Mouse (Mus musculus): ENCODE data around the gene Krtap29-1. TPM values are rescaled to one million over a fixed set of nuclear protein-coding genes. Genes with fewer than 3 reads are reported as not detected.

Krtap29-1 gene
- total RNA-seq (2023), result not detected in 2 replicates

DNA sequence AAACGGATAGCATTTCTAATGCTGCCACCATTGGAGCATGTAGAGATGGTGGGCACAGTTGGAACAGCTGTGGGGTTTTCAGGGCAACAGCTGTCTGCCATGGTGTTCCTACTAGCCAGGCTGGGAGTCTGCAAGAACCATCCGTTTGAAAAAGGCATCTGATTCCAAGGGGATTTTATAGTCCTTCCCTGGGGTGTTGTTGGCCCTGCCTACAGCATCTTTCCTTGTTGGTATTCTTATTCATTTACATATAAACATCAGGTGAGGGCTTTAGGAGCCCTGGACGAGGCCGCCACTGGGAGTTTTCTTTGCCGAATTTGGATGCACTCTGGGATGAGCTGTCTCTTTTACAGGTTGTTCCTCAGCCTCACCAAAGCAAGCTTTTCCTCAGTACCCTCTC lies at the start of gene Krtap29-1:
Gene Krtap29-1, minus strand, starts transcription at position 101 of the 400 bp plus-strand sequence.

DNA sequence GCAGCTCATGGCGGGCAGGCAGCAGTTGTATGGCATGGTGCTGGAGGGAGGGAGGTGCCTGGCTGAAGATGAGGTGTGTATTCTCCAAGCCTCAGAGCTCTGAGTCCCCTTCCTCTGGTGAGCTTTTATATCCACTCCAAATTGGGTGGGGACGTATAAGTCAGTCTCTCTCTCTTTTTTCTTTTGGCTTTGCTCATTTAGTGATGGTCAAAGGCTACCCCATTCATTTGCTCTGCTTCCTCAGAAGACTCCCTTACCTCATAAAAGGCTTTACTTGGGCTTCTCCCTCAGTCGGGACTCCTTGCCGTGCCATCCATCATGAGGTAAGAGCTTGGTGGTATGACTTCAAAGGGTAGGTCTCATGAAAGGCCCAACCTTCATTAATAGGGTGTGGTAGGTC lies 37.3 kb upstream of the Krtap29-1 start, which contains the start of gene Krt33a:
Gene Krt33a, minus strand, starts transcription at position 101 of the 400 bp plus-strand sequence.

GRCm38 (mm10) chr11:99993620-99994383 lies 14.9 kb upstream of the Krtap29-1 start, which contains the start of gene Krtap17-1:
Krtap17-1 (minus strand) TSS chr11:99993994.

GRCm38 (mm10) chr11:99986180-99986647 lies 7.4 kb upstream of the Krtap29-1 start, which contains the start of gene Krtap16-1:
Krtap16-1 (minus strand) TSS chr11:99986597.

DNA sequence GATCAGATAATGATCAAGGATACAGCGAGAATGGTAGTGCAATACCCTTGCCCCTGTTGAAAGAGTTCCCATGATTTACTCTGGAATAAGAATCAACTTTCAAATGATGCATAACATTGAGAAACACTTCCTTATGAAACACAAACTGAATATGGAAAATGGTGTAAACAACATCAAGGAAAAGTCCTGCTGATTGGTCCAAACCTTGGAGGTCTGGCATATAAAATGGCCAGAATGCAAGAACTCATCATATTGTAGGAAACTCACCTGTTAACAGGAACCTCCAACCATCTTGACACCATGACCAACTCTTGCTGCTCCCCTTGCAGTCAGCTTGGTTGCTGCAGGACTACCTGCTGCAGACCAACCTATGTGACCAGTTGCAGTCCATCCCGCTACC lies 30.7 kb downstream of the Krtap29-1 start, which contains the start of gene Krtap9-5:
Gene Krtap9-5, plus strand, starts transcription at position 301 of the 400 bp plus-strand sequence.

DNA sequence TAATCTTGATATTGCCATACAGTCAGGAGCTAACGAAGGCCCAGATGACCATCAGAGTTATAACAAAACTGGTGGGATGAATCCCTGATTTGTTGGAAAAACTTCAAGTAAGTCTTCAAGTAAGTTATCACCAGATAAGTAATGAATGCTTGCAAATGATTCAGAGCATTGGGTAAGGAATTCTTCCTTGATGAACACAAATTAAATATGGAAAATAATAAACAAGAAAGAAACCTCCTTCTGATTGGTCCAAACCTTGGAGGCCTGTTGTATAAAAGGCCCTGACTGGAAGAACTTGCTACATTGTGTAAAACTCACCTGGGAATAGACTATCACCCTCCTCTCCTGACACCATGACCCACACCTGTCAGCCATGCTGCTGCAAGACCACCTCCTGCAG lies 42.9 kb downstream of the Krtap29-1 start, which contains the start of gene Krtap31-2:
Gene Krtap31-2, plus strand, starts transcription at position 301 of the 400 bp plus-strand sequence.

Other genes starting within 250 kb of the Krtap29-1 start
- not detected in 2 replicates for gene Gm14180, start 244.8 kb downstream of the Krtap29-1 start, total RNA-seq (2023)
- gene Gm11595, start 206.1 kb downstream of the Krtap29-1 start, total RNA-seq (2023), result not detected in 2 replicates
- not detected in 2 replicates for gene Krtap4-8, start 198.3 kb downstream of the Krtap29-1 start, total RNA-seq (2023)
- not detected in 2 replicates for gene Krtap4-9, start 193.9 kb downstream of the Krtap29-1 start, total RNA-seq (2023)
- gene Gm11596, start 185.6 kb downstream of the Krtap29-1 start, total RNA-seq (2023), result not detected in 2 replicates
- not detected in 2 replicates for gene Gm11569, start 180.1 kb downstream of the Krtap29-1 start, total RNA-seq (2023)
- not detected in 2 replicates for gene Gm11554, start 174.6 kb downstream of the Krtap29-1 start, total RNA-seq (2023)
- not detected in 2 replicates for gene Krtap4-13, start 169.2 kb downstream of the Krtap29-1 start, total RNA-seq (2023)
- not detected in 2 replicates for gene Gm11564, start 163.4 kb downstream of the Krtap29-1 start, total RNA-seq (2023)
- gene 2300003K06Rik, start 141.0 kb downstream of the Krtap29-1 start, total RNA-seq (2023), result not detected in 2 replicates
- gene Krtap4-16, start 127.4 kb downstream of the Krtap29-1 start, total RNA-seq (2023), result not detected in 2 replicates
- not detected in 2 replicates for gene Gm11568, start 121.1 kb downstream of the Krtap29-1 start, total RNA-seq (2023)
- not detected in 2 replicates for gene Gm11559, start 114.6 kb downstream of the Krtap29-1 start, total RNA-seq (2023)
- not detected in 2 replicates for gene Krtap9-1, start 105.7 kb downstream of the Krtap29-1 start, total RNA-seq (2023)
- gene Gm11567, start 99.9 kb downstream of the Krtap29-1 start, total RNA-seq (2023), result not detected in 2 replicates
- gene Krtap31-1, start 71.1 kb downstream of the Krtap29-1 start, total RNA-seq (2023), result not detected in 2 replicates
- gene Gm11565, start 64.3 kb downstream of the Krtap29-1 start, total RNA-seq (2023), result not detected in 2 replicates
- not detected in 2 replicates for gene Krtap31-2, start 42.8 kb downstream of the Krtap29-1 start, total RNA-seq (2023)
- gene Krtap9-5, start 30.6 kb downstream of the Krtap29-1 start, total RNA-seq (2023), result not detected in 2 replicates
- gene Krtap16-1, start 7.5 kb upstream of the Krtap29-1 start, total RNA-seq (2023), result not detected in 2 replicates
- not detected in 2 replicates for gene Krtap17-1, start 14.9 kb upstream of the Krtap29-1 start, total RNA-seq (2023)
- not detected in 2 replicates for gene Krt33a, start 37.2 kb upstream of the Krtap29-1 start, total RNA-seq (2023)
- not detected in 2 replicates for gene Krt33b, start 50.8 kb upstream of the Krtap29-1 start, total RNA-seq (2023)
- gene Krt34, start 62.5 kb upstream of the Krtap29-1 start, total RNA-seq (2023), result not detected in 2 replicates
- gene Krt31, start 71.5 kb upstream of the Krtap29-1 start, total RNA-seq (2023), result not detected in 2 replicates
- gene Krt32, start 109.2 kb upstream of the Krtap29-1 start, total RNA-seq (2023), result not detected in 2 replicates
- not detected in 2 replicates for gene Krt35, start 117.2 kb upstream of the Krtap29-1 start, total RNA-seq (2023)
- gene Krt36, start 126.6 kb upstream of the Krtap29-1 start, total RNA-seq (2023), result not detected in 2 replicates
- not detected in 2 replicates for gene Krt13, start 142.5 kb upstream of the Krtap29-1 start, total RNA-seq (2023)
- gene Krt15, start 156.9 kb upstream of the Krtap29-1 start, total RNA-seq (2023), result not detected in 2 replicates
- gene Krt19, start 169.6 kb upstream of the Krtap29-1 start, total RNA-seq (2023), result not detected in 2 replicates
- gene Krt9, start 214.2 kb upstream of the Krtap29-1 start, total RNA-seq (2023), result not detected in 2 replicates
- gene Krt14, start 228.5 kb upstream of the Krtap29-1 start, total RNA-seq (2023), result not detected in 2 replicates